Mouse (Mus musculus) neural tube, embryonic 11.5 days (tissue): ENCODE data around the gene Syndig1. TPM values are rescaled to one million over a fixed set of nuclear protein-coding genes. Genes with fewer than 3 reads are reported as not detected.

Experiments
- ATAC-seq: fragments of 200-750 bp; cut with Nextera tagmentation; 2 replicates; pipeline ENCODE4 v1.8.0; 2017; ENCODE audit warnings: moderate number of reproducible peaks, mild to moderate bottlenecking, moderate TSS enrichment, moderate library complexity; ENCODE audit not compliant: insufficient read depth, low FRiP score, low TSS enrichment
- DNase-seq: peaks from one replicate; pipeline ENCODE4 v3.0.0-alpha.2; 2015; ENCODE audit warnings: low spot score
- H3K27ac ChIP-seq: fragments of 300-500 bp; sonication (generic); 2 replicates; pipeline ENCODE4 v1.5.1; 2014; ENCODE audit warnings: low read depth, mild to moderate bottlenecking, low read length
- H3K27me3 ChIP-seq: fragments of 300-500 bp; sonication (generic); 2 replicates; pipeline ENCODE4 v1.6.1; 2014; ENCODE audit warnings: mild to moderate bottlenecking, low read length, mixed read lengths; ENCODE audit not compliant: control insufficient read depth, insufficient read depth
- H3K36me3 ChIP-seq: fragments of 300-500 bp; sonication (generic); 2 replicates; pipeline ENCODE4 v1.6.1; 2014; ENCODE audit warnings: mild to moderate bottlenecking, low read length, moderate library complexity, mixed read lengths; ENCODE audit not compliant: control insufficient read depth, insufficient read depth
- H3K4me1 ChIP-seq: fragments of 300-500 bp; sonication (generic); 2 replicates; pipeline ENCODE4 v1.6.1; 2014; ENCODE audit warnings: low read length, mixed read lengths; ENCODE audit not compliant: control insufficient read depth, insufficient read depth
- H3K4me2 ChIP-seq: fragments of 300-500 bp; sonication (generic); 2 replicates; pipeline ENCODE4 v1.6.1; 2014; ENCODE audit warnings: low read depth, mild to moderate bottlenecking, moderate library complexity
- H3K4me3 ChIP-seq: fragments of 300-500 bp; sonication (generic); 2 replicates; pipeline ENCODE4 v1.5.1; 2014; ENCODE audit warnings: low read depth, low read length
- H3K9ac ChIP-seq: fragments of 300-500 bp; sonication (generic); 2 replicates; pipeline ENCODE4 v1.6.1; 2014; ENCODE audit warnings: mild to moderate bottlenecking, low read length
- H3K9me3 ChIP-seq: fragments of 300-500 bp; sonication (generic); 2 replicates; pipeline ENCODE4 v1.6.1; 2016; ENCODE audit warnings: low read length; ENCODE audit not compliant: control insufficient read depth
- WGBS: fragments of 180-500 bp; shearing (Covaris S2); extraction: QIAGEN DNeasy Blood & Tissue Kit; methylation state at CpG from one replicate; pipeline ENCODE4 v1.1.7; 2014; 5-methylcytosine and 5-hydroxymethylcytosine counted together
- polyA plus RNA-seq: library from polyadenylated mRNA; unstranded; fragments of >200 nt; fragmentation: Nextera tagmentation; extraction: Ambion mirVana; gene quantifications from 2 replicates; pipeline ENCODE4 v1.2.1, GENCODE M21; 2014

Gene Syndig1
- polyA plus RNA-seq, 1 experiment from 2014 or later = 7.2 TPM

DNA sequence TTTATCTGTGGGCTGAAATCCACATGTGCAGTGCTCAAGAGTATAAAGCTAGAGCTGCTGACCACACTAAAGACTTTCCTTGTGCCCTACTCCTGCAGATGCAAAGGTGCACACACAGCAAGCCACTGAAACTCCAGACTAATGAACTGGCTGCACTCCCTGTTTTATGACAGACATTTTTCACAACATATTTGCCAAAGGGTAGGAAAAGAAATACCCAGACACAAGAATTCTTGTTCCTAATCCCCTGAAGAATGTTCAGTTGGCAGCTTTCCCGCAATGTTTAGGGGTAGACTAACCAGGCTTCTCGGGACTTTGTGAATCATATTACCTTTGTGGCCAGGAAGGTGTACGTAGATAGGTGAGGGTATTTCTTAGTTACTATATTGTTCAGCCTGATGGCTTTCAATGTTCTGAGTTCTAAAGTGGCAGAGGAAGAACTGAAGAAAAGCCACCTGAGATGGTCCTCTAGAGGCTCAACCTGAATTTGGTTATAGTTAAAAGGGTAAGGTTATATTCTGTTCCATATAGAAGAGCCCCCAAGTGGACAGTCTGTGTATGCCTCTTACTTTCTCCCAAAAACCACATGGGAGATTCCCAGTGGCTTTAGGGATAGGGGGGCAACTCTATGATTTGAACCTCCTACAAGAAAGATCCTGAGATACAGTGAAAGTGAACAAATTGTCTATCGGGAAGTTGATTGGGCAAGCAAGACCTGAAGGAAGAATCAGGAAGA, 169.5 kb downstream of the Syndig1 start:
- H3K27me3 ChIP-seq = no peaks in the 10 kb centered on the region
- DNase-seq = no peak
- H3K4me1 ChIP-seq = no peaks in the 10 kb centered on the region
- 87% methylated on average over 4 of the region's 4 CpGs for WGBS
- no peaks in the 10 kb centered on the region for H3K9me3 ChIP-seq
- H3K27ac ChIP-seq = no peak overlapping the region
- ATAC-seq = no peak
- no peak overlapping the region for H3K4me2 ChIP-seq
- H3K4me3 ChIP-seq = no peak overlapping the region
- no peak overlapping the region for H3K9ac ChIP-seq
- H3K36me3 ChIP-seq = no peaks in the 10 kb centered on the region

DNA sequence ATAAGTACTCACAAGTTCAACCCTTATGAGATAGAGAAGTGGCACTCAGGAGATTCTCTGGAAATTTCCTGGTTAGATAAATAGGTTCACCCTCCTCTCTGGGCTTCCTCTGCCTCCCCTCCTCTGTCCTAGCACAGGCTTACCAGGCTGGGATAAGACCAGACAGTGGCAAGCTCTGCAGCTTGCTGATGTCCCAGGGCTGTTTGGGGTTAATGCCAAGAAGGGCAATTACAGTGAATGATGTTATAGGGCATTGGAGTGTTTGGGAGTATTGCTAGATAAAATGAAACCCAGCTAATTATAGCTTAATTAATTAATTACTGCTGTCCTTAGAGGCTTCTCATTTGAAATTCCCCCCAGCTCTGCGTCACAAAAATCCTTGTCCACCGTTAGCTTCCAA, 171.6 kb downstream of the Syndig1 start:
- no peak overlapping the region for H3K9ac ChIP-seq
- H3K36me3 ChIP-seq = no peaks in the 10 kb centered on the region
- H3K4me3 ChIP-seq = no peak overlapping the region
- 78% methylated on average over 2 of the region's 2 CpGs for WGBS
- no peaks in the 10 kb centered on the region for H3K4me1 ChIP-seq
- DNase-seq = no peak
- H3K9me3 ChIP-seq = no peaks in the 10 kb centered on the region
- no peak overlapping the region for H3K4me2 ChIP-seq
- H3K27ac ChIP-seq = no peak overlapping the region
- ATAC-seq = no peak
- H3K27me3 ChIP-seq = no peaks in the 10 kb centered on the region

DNA sequence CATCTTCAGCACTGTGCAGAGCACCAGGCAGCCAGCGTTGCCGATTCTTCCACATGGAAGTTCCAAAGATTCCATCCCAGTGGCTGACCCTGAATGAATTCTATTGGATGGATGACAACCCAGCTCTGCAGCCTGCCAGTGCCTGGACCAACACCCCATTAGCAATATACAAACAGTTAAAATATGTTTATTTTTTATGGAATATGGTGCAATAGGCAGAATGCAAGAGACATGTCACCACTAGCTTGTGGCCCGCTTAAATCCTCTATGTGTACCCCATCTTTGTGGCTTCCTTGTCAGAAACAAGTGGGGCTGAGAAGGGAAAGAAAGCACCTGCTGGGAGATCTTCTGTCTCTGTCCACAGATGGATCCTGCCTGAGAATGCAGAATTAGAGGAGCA, 174.5 kb downstream of the Syndig1 start:
- H3K27me3 ChIP-seq = no peaks in the 10 kb centered on the region

DNA sequence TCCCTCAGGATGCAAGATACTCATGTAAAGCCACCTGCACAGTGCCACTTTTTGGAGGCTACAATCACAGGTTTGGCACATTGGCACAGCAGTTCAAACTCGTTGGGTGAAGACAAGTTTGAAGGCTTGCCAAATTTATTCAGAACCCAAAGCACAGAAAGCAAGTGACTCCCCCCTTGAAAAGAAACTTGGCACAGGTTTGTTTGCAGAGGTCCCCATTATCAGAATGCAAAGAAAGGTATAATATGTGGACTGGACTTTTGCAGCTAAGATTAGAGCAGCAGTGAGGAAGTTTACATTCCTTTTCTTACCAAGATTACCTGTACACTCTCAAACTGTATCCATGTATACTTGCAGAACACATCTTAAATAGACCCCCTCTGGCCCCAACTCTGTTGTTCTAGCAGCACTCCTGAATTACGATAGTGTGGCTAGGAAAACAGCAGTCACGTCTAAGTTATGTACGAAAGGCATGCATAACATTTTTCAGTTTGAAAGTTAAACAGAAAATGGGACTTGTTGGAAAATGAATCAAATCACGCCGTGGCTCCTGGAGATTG, 183.9 kb downstream of the Syndig1 start:
- no peak overlapping the region for H3K9ac ChIP-seq
- H3K36me3 ChIP-seq = no peaks in the 10 kb centered on the region
- H3K4me2 ChIP-seq = no peak overlapping the region
- no peak for ATAC-seq
- H3K9me3 ChIP-seq = no peaks in the 10 kb centered on the region
- 89% methylated on average over 6 of the region's 6 CpGs for WGBS
- no peak overlapping the region for H3K27ac ChIP-seq
- no peaks in the 10 kb centered on the region for H3K4me1 ChIP-seq
- no peak for DNase-seq
- no peaks in the 10 kb centered on the region for H3K27me3 ChIP-seq
- H3K4me3 ChIP-seq = no peak overlapping the region

More for the DNA sequence above, 174.5 kb downstream of the Syndig1 start:
- Histone ChIP-seq H3K9ac (no peak overlapping the region), H3K4me1 (no peaks in the 10 kb centered on the region), H3K4me2 (no peak overlapping the region), H3K9me3 (no peaks in the 10 kb centered on the region), H3K36me3 (no peaks in the 10 kb centered on the region), H3K4me3 (no peak overlapping the region), H3K27ac (no peak overlapping the region)
- no peak for DNase-seq
- WGBS = 80% methylated on average over 3 of the region's 3 CpGs
- no peak for ATAC-seq

DNA sequence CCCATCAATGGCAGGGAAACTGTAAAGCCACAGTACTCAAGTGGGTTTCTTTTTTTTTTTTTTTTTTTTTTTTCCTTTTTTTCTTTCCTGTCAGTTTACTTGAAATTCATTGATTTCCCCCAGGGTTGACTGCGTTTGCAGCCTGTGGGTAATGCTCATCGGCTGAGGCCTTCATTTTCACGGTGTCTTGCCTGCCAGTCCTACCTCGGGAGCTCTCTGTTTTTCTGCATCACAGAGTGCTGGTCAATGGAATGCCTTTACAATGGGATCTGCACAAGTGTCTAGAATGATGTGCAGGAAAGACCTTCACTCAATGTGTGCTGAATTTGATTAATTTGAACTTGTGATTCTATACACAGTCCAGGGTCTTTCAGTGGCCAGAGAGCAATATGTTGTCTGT, 184.8 kb downstream of the Syndig1 start:
- DNase-seq = no peak
- no peak for ATAC-seq
- 64% methylated on average over 4 of the region's 4 CpGs for WGBS

DNA sequence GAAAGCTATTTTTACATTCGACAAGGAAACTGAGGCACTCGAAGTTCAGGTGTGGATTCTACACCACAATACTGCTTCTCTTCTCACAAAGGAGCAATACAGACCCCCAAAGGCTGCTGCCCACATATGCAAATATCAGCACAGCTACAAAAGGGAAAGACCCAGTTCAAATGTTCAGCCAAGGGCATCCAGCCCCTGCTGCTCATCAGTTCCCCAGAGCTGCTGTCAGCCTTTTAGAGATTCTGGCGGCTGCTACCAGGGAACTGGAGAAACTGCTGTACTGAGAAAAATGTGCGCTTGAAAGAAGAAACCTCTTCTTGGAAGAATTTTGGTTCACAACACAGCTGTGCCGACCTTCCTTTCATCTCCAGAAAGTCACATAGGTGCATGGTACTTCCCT, 187.3 kb downstream of the Syndig1 start:
- Histone ChIP-seq H3K36me3 (no peaks in the 10 kb centered on the region), H3K4me2 (no peak overlapping the region), H3K4me1 (no peaks in the 10 kb centered on the region), H3K27ac (no peak overlapping the region), H3K9ac (no peak overlapping the region), H3K9me3 (no peaks in the 10 kb centered on the region), H3K27me3 (no peaks in the 10 kb centered on the region), H3K4me3 (no peak overlapping the region)
- WGBS = 66% methylated on average over 5 of the region's 5 CpGs
- DNase-seq (no peak), ATAC-seq (no peak)

More for the DNA sequence above, 184.8 kb downstream of the Syndig1 start:
- no peaks in the 10 kb centered on the region for H3K4me1 ChIP-seq
- H3K27ac ChIP-seq = no peak overlapping the region
- no peak overlapping the region for H3K4me2 ChIP-seq
- no peak overlapping the region for H3K9ac ChIP-seq
- H3K9me3 ChIP-seq = no peaks in the 10 kb centered on the region
- no peaks in the 10 kb centered on the region for H3K36me3 ChIP-seq
- no peak overlapping the region for H3K4me3 ChIP-seq
- no peaks in the 10 kb centered on the region for H3K27me3 ChIP-seq

DNA sequence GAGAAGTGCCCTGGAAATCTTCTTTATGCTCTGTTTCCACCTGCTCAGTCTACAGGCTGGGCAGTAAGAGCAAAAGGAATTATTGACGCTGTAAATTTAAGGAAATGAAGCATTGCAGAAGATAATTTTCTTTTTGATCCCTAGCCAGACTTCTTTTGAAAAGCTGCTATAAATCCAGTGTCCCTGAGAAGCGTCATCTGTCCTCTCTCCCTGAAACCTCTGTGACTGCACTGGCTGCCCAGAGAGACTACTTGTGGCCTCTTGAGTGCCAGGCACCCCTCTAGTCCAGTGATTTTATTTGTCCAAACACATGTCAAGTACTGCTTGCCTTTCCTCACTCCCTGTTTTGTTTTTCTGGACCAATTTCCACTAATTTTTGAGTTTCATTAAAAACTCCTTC, 191.7 kb downstream of the Syndig1 start:
- WGBS = 71% methylated on average over 2 of the region's 2 CpGs
- no peak for DNase-seq
- ATAC-seq = no peak
- H3K4me1 ChIP-seq = no peaks in the 10 kb centered on the region
- H3K9me3 ChIP-seq = no peaks in the 10 kb centered on the region
- H3K4me3 ChIP-seq = no peak overlapping the region
- H3K27me3 ChIP-seq = no peaks in the 10 kb centered on the region
- H3K9ac ChIP-seq = no peak overlapping the region
- no peaks in the 10 kb centered on the region for H3K36me3 ChIP-seq
- H3K4me2 ChIP-seq = no peak overlapping the region
- no peak overlapping the region for H3K27ac ChIP-seq

DNA sequence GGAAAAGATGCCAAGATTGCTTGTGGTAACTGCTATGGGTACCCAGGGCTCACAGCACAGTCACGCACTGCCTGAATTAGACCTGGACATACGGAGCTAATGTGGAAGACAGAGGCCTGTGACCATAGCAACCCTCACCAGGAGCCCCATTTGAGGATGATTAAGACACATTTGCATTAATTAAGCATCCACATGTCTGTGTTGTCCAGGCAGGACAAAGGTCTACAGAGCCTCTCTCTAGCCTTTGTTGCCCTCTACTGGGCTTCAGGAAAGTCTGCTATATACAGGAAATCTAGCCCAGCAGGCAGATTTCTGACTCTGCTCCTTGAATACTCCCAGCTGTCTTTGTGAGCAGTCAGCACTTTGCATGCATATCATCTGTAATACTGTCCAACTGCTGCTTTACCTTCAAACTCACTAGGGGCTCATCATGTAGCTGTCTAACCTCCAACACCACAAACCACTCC, 194.9 kb downstream of the Syndig1 start:
- H3K36me3 ChIP-seq = no peaks in the 10 kb centered on the region
- H3K27me3 ChIP-seq = no peaks in the 10 kb centered on the region
- H3K9ac ChIP-seq = no peak overlapping the region
- WGBS = 32% methylated on average over 2 of the region's 2 CpGs
- H3K27ac ChIP-seq = no peak overlapping the region
- H3K4me1 ChIP-seq = no peaks in the 10 kb centered on the region
- no peak overlapping the region for H3K4me2 ChIP-seq
- no peak overlapping the region for H3K4me3 ChIP-seq
- peak; percentile 40 for DNase-seq
- peak; percentile 92 for ATAC-seq
- H3K9me3 ChIP-seq = no peaks in the 10 kb centered on the region

DNA sequence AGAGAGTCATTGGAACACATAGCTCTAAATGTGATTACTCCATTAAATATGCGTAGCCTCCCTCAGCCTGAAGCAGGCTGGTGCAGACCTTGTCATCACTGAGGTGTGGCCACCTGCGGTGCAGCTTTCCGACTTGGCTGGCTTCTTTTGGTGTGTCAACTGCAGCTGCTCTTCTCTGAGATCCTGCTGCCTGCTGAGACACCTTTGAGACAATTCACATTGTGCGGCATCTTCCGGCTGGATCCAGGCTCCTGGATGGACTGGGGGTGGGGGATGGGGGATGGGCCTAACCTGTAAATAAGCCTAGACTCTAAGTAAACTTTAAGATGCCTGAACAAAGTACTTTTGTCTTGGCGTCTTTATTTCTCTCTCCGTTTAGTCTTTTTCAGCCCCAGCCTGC, 214.5 kb downstream of the Syndig1 start:
- 86% methylated on average over 7 of the region's 7 CpGs for WGBS
- no peaks in the 10 kb centered on the region for H3K9me3 ChIP-seq

More for the DNA sequence above, 214.5 kb downstream of the Syndig1 start:
- H3K27ac ChIP-seq = no peak overlapping the region
- H3K36me3 ChIP-seq = no peaks in the 10 kb centered on the region
- H3K9ac ChIP-seq = no peak overlapping the region
- DNase-seq (no peak), ATAC-seq (no peak)
- H3K4me3 ChIP-seq = no peak overlapping the region
- no peaks in the 10 kb centered on the region for H3K27me3 ChIP-seq
- H3K4me2 ChIP-seq = no peak overlapping the region
- H3K4me1 ChIP-seq = no peaks in the 10 kb centered on the region
